Mouse (Mus musculus) liver, embryonic 13.5 days (tissue): ENCODE data around the gene Rabep1. TPM values are rescaled to one million over a fixed set of nuclear protein-coding genes. Genes with fewer than 3 reads are reported as not detected.

Experiments
- ATAC-seq: fragments of 200-750 bp; cut with Nextera tagmentation; 2 replicates; pipeline ENCODE4 v1.8.0; 2017; ENCODE audit warnings: low read depth, mild to moderate bottlenecking, moderate number of reproducible peaks, moderate library complexity
- DNase-seq: peaks from one replicate; pipeline ENCODE4 v3.0.0; 2022
- H3K27ac ChIP-seq: fragments of 300-500 bp; sonication (generic); 2 replicates; pipeline ENCODE4 v1.5.1; 2015; ENCODE audit warnings: moderate library complexity, mild to moderate bottlenecking, inconsistent platforms
- H3K27me3 ChIP-seq: fragments of 300-500 bp; sonication (generic); 2 replicates; pipeline ENCODE4 v1.6.1; 2015; ENCODE audit warnings: mild to moderate bottlenecking, inconsistent platforms
- H3K36me3 ChIP-seq: fragments of 300-500 bp; sonication (generic); 2 replicates; pipeline ENCODE4 v1.6.1; 2015; ENCODE audit warnings: mild to moderate bottlenecking, inconsistent platforms
- H3K4me1 ChIP-seq: fragments of 300-500 bp; sonication (generic); replicated peaks from 2 replicates; pipeline ENCODE4 v1.6.1; 2015; ENCODE audit warnings: inconsistent platforms
- H3K4me2 ChIP-seq: fragments of 300-500 bp; sonication (generic); 2 replicates; pipeline ENCODE4 v1.6.1; 2015; ENCODE audit warnings: inconsistent platforms, mild to moderate bottlenecking, moderate library complexity
- H3K4me3 ChIP-seq: fragments of 300-500 bp; sonication (generic); replicated peaks from 2 replicates; pipeline ENCODE4 v1.5.1; 2015; ENCODE audit warnings: mild to moderate bottlenecking, inconsistent platforms
- H3K9ac ChIP-seq: fragments of 300-500 bp; sonication (generic); 2 replicates; pipeline ENCODE4 v1.6.1; 2015; ENCODE audit warnings: mild to moderate bottlenecking, inconsistent platforms
- H3K9me3 ChIP-seq: fragments of 300-500 bp; sonication (generic); replicated peaks from 2 replicates; pipeline ENCODE4 v1.6.1; 2016; ENCODE audit warnings: inconsistent platforms
- WGBS: fragments of 180-500 bp; shearing (Covaris S2); methylation state at CpG from one replicate; pipeline ENCODE4 v1.1.7; 2015; ENCODE audit not compliant: insufficient replicate concordance; 5-methylcytosine and 5-hydroxymethylcytosine counted together
- polyA plus RNA-seq: library from polyadenylated mRNA; unstranded; fragments of >200 nt; fragmentation: Nextera tagmentation; extraction: Ambion mirVana; gene quantifications from 2 replicates; pipeline ENCODE4 v1.2.1, GENCODE M21; 2015

Rabep1 gene
- 17.6 and 18.6 TPM in 2 replicates for polyA plus RNA-seq

- Histone ChIP-seq H3K4me1 (peaks cover 41% of the 10 kb centered on the region), H3K36me3 (no peaks in the 10 kb centered on the region), H3K4me2 (peak within 1 kb of the TSS; percentile 92), H3K9me3 (no peaks in the 10 kb centered on the region), H3K9ac (peak within 1 kb of the TSS; percentile 92), H3K4me3 (peak within 1 kb of the TSS; percentile 88), H3K27me3 (no peaks in the 10 kb centered on the region), H3K27ac (peak within 1 kb of the TSS; percentile 84)
- DNase-seq (peak; percentile 87), ATAC-seq (peak; percentile 90)
- under 1% methylated on average over 81 of the region's 88 CpGs for WGBS
These were observed at the start of gene Rabep1 for GRCm38 (mm10) chr11:70844559-70845456. Rabep1 (plus strand) TSS chr11:70844778.

DNA sequence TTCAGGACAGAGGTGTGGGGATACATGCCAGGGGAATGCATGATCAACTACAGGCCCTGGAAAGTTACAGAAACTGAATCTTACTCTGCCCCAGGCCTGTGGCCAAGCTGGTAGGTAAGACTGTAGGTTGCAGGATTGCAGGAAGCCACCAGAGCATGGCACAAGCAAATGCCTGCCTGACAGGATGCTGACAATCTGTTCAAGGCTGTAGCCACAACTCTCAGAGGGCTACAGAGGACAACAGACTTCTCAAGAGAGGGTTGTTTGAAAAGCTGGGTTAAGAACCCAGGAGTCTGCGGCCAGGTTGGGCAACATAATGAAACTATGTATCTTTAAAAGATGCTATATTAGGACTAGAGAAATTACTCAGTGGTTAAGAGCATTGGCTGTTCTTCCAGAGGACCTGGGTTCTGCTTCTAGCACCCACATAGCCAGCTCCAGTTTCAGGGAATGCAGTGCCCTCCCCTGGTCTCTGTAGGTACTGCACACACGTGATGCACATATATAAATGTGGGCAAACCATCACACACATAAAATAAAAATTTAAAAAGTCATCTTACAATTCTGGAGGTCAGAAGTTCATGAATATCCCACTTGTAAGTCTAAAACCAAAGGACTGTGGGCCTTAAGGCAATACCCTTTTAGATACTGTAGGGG, 42.2 kb upstream of the Rabep1 start:
- no peak for DNase-seq
- no peak overlapping the region for H3K4me3 ChIP-seq
- H3K9me3 ChIP-seq = no peaks in the 10 kb centered on the region
- H3K4me1 ChIP-seq = peaks cover 6% of the 10 kb centered on the region; the same call in 1 of the 2 replicates
- H3K36me3 ChIP-seq = no peaks in the 10 kb centered on the region
- H3K27ac ChIP-seq = no peak overlapping the region
- ATAC-seq = no peak
- 71% methylated on average over 2 of the region's 2 CpGs for WGBS
- H3K27me3 ChIP-seq = peaks cover 16% of the 10 kb centered on the region
- no peak overlapping the region for H3K9ac ChIP-seq
- no peak overlapping the region for H3K4me2 ChIP-seq

- Histone ChIP-seq H3K4me2 (no peak overlapping the region), H3K36me3 (no peaks in the 10 kb centered on the region), H3K27ac (no peak overlapping the region), H3K9me3 (no peaks in the 10 kb centered on the region), H3K9ac (no peak overlapping the region), H3K27me3 (peaks cover 16% of the 10 kb centered on the region), H3K4me1 (peaks cover 6% of the 10 kb centered on the region; the same call in 1 of the 2 replicates), H3K4me3 (no peak overlapping the region)
- ATAC-seq (no peak), DNase-seq (no peak)
- 37% methylated on average over 2 of the region's 2 CpGs for WGBS
These were observed 41.7 kb upstream of the Rabep1 start for GRCm38 (mm10) chr11:70802865-70803261.

- H3K27ac ChIP-seq = no peak overlapping the region
- ATAC-seq (no peak), DNase-seq (no peak)
- 18% methylated on average over 6 of the region's 6 CpGs for WGBS
- no peaks in the 10 kb centered on the region for H3K9me3 ChIP-seq
- no peaks in the 10 kb centered on the region for H3K36me3 ChIP-seq
- H3K27me3 ChIP-seq = peaks cover 16% of the 10 kb centered on the region
- H3K4me1 ChIP-seq = peaks cover 6% of the 10 kb centered on the region; the same call in 1 of the 2 replicates
- H3K9ac ChIP-seq = no peak overlapping the region
- no peak overlapping the region for H3K4me3 ChIP-seq
- no peak overlapping the region for H3K4me2 ChIP-seq
These were observed 40.8 kb upstream of the Rabep1 start for GRCm38 (mm10) chr11:70803711-70804200.

DNA sequence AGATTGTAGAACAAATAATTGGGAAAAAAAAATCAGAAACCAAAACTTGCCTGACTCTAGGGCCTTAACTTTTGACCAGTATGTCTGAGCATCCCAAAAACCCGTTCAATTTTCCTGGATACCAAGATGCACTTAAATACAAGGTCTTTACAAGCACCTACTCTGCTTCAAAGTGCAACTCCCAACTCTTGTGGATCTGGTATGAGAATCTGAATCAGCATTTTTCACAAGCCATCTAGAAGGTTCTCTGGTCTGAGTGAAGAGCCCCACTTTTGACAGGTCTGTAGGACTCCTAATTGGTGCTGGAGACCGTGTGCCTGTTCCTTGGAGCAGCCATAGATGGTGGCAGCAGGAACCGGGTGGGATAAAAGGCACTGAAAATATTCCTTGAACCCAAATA, 40.2 kb upstream of the Rabep1 start:
- ATAC-seq (no peak), DNase-seq (no peak)
- Histone ChIP-seq H3K36me3 (no peaks in the 10 kb centered on the region), H3K9me3 (no peaks in the 10 kb centered on the region), H3K4me2 (no peak overlapping the region), H3K27me3 (peaks cover 16% of the 10 kb centered on the region), H3K4me1 (peaks cover 6% of the 10 kb centered on the region; the same call in 1 of the 2 replicates), H3K27ac (no peak overlapping the region), H3K4me3 (no peak overlapping the region), H3K9ac (no peak overlapping the region)
- 55% methylated on average over 3 of the region's 3 CpGs for WGBS

- H3K4me3 ChIP-seq = no peak overlapping the region
- peaks cover 6% of the 10 kb centered on the region; the same call in 1 of the 2 replicates for H3K4me1 ChIP-seq
- no peak overlapping the region for H3K4me2 ChIP-seq
- WGBS = 25% methylated on average over 8 of the region's 8 CpGs
- no peak for ATAC-seq
- H3K36me3 ChIP-seq = no peaks in the 10 kb centered on the region
- H3K9ac ChIP-seq = no peak overlapping the region
- no peak for DNase-seq
- no peak overlapping the region for H3K27ac ChIP-seq
- no peaks in the 10 kb centered on the region for H3K9me3 ChIP-seq
- peaks cover 16% of the 10 kb centered on the region for H3K27me3 ChIP-seq
These were observed 38.9 kb upstream of the Rabep1 start for GRCm38 (mm10) chr11:70805641-70806175.

- Histone ChIP-seq H3K27ac (no peak overlapping the region), H3K4me1 (peaks cover 6% of the 10 kb centered on the region; the same call in 1 of the 2 replicates), H3K9ac (no peak overlapping the region), H3K4me2 (no peak overlapping the region), H3K4me3 (no peak overlapping the region), H3K27me3 (peaks cover 16% of the 10 kb centered on the region), H3K36me3 (no peaks in the 10 kb centered on the region), H3K9me3 (no peaks in the 10 kb centered on the region)
- DNase-seq = no peak
- no peak for ATAC-seq
- WGBS = 26% methylated on average over 4 of the region's 4 CpGs
These were observed 37.9 kb upstream of the Rabep1 start for GRCm38 (mm10) chr11:70806697-70807096.

DNA sequence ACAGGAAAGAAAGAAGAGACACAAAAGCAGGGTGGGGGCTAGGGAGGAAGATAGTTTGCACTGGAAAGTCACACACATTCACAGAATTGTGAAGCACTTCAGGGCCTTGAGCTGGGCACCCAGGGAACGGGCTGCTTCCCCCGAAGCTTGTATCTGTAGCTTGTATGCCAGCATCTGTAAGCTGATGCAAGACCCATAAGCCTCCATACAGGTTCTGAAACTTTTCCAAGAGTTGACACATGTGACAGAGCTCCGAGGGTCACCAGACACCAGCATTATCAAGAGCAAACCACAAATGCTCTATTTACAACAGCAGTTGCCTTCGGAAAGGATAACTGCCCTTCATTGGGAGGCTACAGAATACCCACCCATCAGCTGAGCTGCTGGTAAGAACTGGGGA, 36.9 kb upstream of the Rabep1 start:
- Histone ChIP-seq H3K27me3 (peaks cover 16% of the 10 kb centered on the region), H3K27ac (no peak overlapping the region), H3K4me3 (no peak overlapping the region), H3K4me2 (no peak overlapping the region), H3K9me3 (no peaks in the 10 kb centered on the region), H3K9ac (no peak overlapping the region), H3K4me1 (peaks cover 6% of the 10 kb centered on the region; the same call in 1 of the 2 replicates), H3K36me3 (no peaks in the 10 kb centered on the region)
- 52% methylated on average over 4 of the region's 4 CpGs for WGBS
- DNase-seq (no peak), ATAC-seq (no peak)

GRCm38 (mm10) chr11:70808101-70808500, 36.5 kb upstream of the Rabep1 start:
- DNase-seq = no peak
- no peaks in the 10 kb centered on the region for H3K9me3 ChIP-seq
- no peaks in the 10 kb centered on the region for H3K36me3 ChIP-seq
- no peak for ATAC-seq
- no peak overlapping the region for H3K27ac ChIP-seq
- H3K4me3 ChIP-seq = no peak overlapping the region
- peaks cover 15% of the 10 kb centered on the region for H3K27me3 ChIP-seq
- peaks cover 6% of the 10 kb centered on the region; the same call in 1 of the 2 replicates for H3K4me1 ChIP-seq
- H3K4me2 ChIP-seq = no peak overlapping the region
- 25% methylated on average over 3 of the region's 3 CpGs for WGBS
- H3K9ac ChIP-seq = no peak overlapping the region

GRCm38 (mm10) chr11:70809011-70809410, 35.6 kb upstream of the Rabep1 start:
- DNase-seq (no peak), ATAC-seq (no peak)
- 46% methylated on average over 1 of the region's 1 CpGs for WGBS
- H3K4me2 ChIP-seq = no peak overlapping the region
- H3K36me3 ChIP-seq = no peaks in the 10 kb centered on the region
- H3K4me3 ChIP-seq = no peak overlapping the region
- H3K27ac ChIP-seq = no peak overlapping the region
- no peaks in the 10 kb centered on the region for H3K9me3 ChIP-seq
- H3K9ac ChIP-seq = no peak overlapping the region
- H3K4me1 ChIP-seq = peaks cover 6% of the 10 kb centered on the region; the same call in 1 of the 2 replicates
- peaks cover 11% of the 10 kb centered on the region; the same call in 1 of the 2 replicates for H3K27me3 ChIP-seq

GRCm38 (mm10) chr11:70811041-70811440, 33.5 kb upstream of the Rabep1 start:
- H3K9me3 ChIP-seq = no peaks in the 10 kb centered on the region
- no peak overlapping the region for H3K27ac ChIP-seq
- peaks cover under 1% of the 10 kb centered on the region; the same call in 1 of the 2 replicates for H3K4me1 ChIP-seq
- ATAC-seq (no peak), DNase-seq (no peak)
- 80% methylated on average over 5 of the region's 5 CpGs for WGBS
- no peaks in the 10 kb centered on the region for H3K36me3 ChIP-seq
- no peak overlapping the region for H3K4me2 ChIP-seq
- H3K9ac ChIP-seq = no peak overlapping the region
- no peaks in the 10 kb centered on the region for H3K27me3 ChIP-seq
- H3K4me3 ChIP-seq = no peak overlapping the region
